Mouse (Mus musculus): ENCODE results near the gene Smarca2.

DNA sequence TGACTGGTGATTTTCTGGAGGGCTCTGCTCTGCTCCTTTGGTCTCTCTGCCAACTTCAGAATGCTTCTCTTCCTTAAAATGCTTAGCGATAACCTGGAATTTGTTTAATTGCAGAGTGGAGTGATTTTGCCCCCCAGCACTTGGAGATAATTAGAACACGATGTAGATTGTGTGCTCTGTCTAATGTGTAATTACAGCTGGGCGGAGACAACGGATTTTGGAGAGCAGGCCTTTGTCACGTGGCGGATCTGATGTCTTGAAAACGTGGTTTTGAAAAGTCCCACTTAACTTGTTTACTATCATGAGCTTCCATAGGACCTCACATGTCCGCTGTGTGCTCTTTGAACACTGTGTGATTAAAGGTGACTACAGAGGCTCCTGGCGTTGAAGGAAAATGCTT, 125.6 kb downstream of the Smarca2 start:
- TF ChIP-seq CTCF (IDR thresholded peaks at IDR 0.05; ENCODE audit: low read depth) (no peak), EP300 (IDR thresholded peaks at IDR 0.05; ENCODE audit: low read depth) (no peak)

Measured in liver, embryonic 14.5 days (tissue).